Mouse (Mus musculus) frontal cortex, postnatal 10 days (tissue): ENCODE measurements around the gene Prep.
"Not testable (repeated sequence)": the region's sequence is repeated elsewhere in the genome, so short reads cannot be mapped to it uniquely, and the experiment has no call there.

Experiments
- DNase-seq, 2 experiments: peaks; one replicate each; pipeline ENCODE4 v3.0.0; 2022; ENCODE audit warnings: low spot score in 2 of 2, mixed read lengths in 1 of 2

The Prep gene

GRCm38 (mm10) chr10:45114462-45114861 lies 47.5 kb downstream of the Prep start:
- no peak for DNase-seq

- DNase-seq: no peak
Measured at GRCm38 (mm10) chr10:45116832-45117231, 49.8 kb downstream of the Prep start.

GRCm38 (mm10) chr10:45118389-45118788 lies 51.4 kb downstream of the Prep start:
- no peak for DNase-seq

GRCm38 (mm10) chr10:45121637-45122036 lies 54.6 kb downstream of the Prep start:
- no peak for DNase-seq

DNA sequence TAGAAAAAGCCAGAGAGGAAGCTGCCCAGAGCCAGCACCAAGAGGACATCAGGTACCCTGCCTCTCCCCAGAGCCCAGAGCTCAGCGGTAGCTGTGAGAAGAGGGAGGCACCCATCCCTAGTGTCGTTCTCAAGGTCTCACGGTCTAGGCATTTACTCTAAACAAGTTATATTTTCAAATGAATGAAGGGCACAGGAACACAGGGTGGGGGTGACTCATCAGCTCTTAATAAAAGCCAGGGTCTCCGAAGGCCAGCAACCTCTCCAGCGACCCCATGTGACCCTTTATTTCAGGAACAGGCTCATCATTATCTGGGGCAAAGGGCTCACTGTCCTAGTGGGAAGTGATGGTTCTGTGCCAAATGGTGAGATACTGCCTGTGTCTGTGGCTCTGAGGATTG lies 55.5 kb downstream of the Prep start:
- DNase-seq: no peak

GRCm38 (mm10) chr10:45123011-45123410 lies 56.0 kb downstream of the Prep start:
- DNase-seq: no peak

GRCm38 (mm10) chr10:45129105-45129504 lies 62.1 kb downstream of the Prep start:
- DNase-seq: no peak

GRCm38 (mm10) chr10:45130004-45130403 lies 63.0 kb downstream of the Prep start:
- DNase-seq: no peak

DNA sequence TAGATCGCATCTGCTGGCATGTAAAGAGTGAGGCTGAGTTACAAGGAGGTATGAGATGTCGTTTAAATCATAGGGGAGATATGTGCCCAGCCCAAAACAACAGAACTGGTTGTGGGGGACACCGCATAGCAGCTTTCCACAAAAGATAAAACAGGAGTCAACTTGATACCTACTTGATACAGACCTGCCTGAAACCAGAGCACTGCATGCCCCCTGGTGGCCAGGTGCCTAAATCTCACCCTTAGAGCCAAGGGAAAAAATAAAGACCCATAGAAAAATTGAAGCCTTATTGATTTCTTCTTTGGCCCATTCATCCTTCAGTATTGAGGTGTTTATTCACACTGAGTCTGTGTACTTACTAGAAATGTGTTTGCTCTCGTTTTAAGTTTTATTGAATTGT lies 65.4 kb downstream of the Prep start:
- DNase-seq: no peak

DNA sequence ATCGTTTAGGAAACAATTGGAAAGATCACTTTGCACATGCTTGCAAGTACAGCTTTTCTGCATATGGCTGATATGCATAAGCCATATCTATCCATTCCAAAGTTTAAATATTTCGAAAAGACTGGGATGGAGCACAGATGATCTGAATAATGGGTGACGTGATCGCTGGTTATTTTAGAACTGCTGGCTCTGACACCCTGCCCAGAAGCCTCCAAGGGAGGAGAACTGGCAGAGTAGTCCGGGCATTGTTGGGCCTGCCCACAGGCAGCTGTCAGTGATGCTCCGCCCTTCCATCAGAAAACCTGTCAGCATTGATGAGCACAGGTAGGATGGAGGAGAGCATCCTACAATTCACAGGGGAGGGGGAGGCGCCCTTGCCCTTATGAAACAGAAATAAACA lies 69.8 kb downstream of the Prep start:
- DNase-seq: no peak

GRCm38 (mm10) chr10:45139910-45140309 lies 72.9 kb downstream of the Prep start:
- DNase-seq: no peak

GRCm38 (mm10) chr10:45140474-45141212 lies 73.6 kb downstream of the Prep start:
- DNase-seq: no peak

GRCm38 (mm10) chr10:45142359-45142758 lies 75.4 kb downstream of the Prep start:
- DNase-seq: no peak

DNA sequence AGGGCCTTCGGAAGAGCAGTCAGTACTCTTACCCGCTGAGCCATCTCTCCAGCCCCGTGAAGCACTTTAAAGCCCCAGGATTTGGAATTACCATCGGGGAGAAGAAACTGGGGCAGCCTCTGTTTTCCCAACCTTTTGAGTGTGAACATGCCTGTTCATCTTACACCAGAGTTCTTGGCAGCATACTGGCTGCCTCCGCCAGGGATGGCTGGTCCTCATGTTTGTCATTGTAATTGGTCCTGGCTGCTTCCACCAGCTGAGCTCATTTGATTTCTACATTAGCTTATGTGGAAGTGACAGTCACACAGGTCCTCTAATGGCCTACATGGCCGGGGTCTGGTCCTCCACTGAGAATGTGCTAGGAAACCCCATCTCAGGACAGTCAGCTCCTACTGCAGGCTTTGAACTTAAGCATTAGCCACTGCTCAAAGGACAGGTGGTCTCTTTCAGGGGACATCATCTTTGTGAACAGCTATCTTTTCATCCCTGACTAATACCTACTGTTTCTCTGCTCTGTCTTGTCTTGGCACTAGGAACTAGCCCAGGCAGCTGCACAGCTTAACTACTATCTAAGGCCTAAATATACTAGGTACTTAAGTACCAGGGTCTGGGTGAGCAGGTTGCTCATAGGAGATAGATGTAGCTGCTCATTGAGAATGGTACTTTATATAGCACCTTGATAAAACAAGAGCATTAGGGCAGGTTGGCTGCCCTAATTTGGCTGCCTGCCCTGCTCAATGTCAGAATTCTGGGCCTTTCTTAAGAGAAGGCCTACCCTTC lies 77.2 kb downstream of the Prep start:
- DNase-seq: no peak

DNA sequence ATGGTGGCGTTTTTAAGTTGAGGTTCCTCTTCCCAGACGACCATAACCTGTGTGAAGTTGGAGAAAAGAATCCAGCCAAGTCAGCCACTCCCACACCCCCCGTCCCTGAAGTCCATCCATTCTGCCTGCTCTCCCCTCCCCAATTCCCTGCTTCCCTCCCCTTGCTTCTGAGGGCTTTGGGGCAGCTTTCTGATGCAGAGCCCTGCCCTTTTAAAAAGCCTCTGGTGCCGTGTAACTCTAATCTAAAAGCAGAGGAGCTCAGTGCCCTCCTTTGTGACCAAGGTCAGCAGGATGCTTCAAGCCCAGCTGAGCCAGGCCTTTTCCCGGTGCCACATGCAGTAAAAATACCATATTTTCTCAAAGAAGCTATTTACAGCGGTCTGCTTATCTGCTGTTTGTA lies 79.8 kb downstream of the Prep start:
- no peak for DNase-seq

GRCm38 (mm10) chr10:45151137-45151536 lies 84.1 kb downstream of the Prep start:
- no peak for DNase-seq

GRCm38 (mm10) chr10:45151771-45152692 lies 85.0 kb downstream of the Prep start:
- DNase-seq: no peak

DNA sequence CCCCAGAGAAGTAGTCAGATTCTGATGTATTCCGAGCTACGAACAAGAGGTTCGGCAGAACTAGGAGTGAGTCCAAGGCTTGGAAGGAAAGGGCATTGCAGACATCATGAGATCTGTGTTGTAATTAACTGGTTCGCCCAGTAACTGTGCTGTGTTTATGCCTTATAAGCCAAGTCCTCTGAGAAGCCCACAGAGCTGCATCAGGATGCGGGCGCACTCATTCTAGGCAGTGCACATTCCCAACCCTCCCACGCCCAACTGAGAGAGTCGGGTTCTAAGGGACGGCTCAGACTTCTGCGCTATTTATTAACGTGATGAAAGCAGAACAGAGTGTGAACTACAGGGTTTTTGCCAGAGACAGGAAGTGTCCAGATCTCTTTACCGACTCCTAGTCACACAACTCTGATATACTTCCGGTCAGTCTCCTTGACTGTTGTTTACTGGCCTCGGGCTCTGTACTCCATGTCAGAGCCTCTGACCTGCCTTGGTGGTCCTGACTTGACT lies 87.6 kb downstream of the Prep start:
- no peak for DNase-seq

- DNase-seq: no peak
Measured at GRCm38 (mm10) chr10:45165851-45166250, 98.8 kb downstream of the Prep start.

DNA sequence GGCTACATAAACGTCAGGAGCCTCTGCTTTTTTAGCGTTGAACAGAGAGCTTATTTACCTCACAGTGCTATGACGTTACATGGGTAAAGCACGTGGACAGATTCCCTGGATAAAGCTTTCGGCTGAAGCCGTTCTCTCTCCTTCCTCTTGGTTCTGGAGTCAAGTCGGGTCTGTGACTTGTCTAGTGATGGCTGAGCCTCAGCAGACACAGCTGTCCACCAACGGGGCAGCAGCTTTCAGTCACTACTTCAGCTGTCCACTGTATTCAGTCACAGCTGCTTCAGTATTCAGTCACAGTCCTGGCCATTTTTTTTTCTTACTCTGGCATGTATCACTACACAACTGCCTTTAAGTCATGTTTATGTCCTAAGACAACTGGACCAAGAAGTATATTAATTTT lies 106.9 kb downstream of the Prep start:
- DNase-seq: no peak

DNA sequence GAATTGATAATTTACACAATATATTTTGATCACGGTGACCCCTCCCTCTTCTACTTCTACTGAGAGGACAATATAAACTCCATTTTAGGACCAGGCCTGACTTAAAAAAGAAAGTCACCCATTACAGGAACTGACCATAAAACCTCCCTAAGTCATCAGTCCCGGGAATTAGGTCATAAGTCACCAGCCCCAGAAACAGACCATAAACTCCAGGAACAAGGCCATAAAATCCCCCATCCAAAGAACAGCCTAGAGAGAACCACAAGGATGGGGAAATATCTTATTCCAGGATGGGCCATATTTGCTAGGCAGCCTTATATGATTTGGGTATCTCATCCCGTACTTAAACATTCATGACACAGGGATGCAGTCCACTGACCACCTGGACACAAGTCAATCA lies 107.3 kb downstream of the Prep start:
- no peak for DNase-seq

DNA sequence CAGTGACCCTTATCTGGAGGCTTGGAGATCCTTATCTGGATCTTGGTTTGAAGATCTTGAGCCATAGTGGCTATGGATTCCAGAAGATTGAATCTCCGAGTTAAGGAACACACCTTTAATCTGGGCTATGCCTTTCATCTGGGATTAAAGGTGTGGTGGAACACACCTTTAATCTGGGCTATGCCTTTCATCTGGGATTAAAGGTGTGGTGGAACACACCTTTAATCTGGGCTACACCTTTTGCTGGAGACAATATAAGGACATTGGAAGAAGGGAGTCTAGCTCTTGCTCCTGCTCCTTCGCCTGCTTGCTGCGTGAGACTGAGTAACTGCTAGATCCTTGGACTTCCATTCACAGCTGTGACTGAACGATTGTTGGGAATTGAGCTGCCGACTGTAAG lies 110.8 kb downstream of the Prep start, which contains the start of gene Popdc3:
TSS of gene Popdc3 (plus strand) at position 301 of the 400 bp plus-strand sequence.
- not testable (repeated sequence) for DNase-seq
